Mouse (Mus musculus): ENCODE measurements around the gene Rsrc2. TPM values are rescaled to one million over a fixed set of nuclear protein-coding genes. Genes with fewer than 3 reads are reported as not detected.

The Rsrc2 gene
- total RNA-seq, 2 experiments from 2014 or later: 30.2 to 40.5 TPM

GRCm38 (mm10) chr5:123700625-123701024 lies 48.6 kb downstream of the Rsrc2 start:
- peak; percentile 50 to 72 for DNase-seq
- intact Hi-C loops (cut with DNase I): no loop called here

- peak; percentile 47 to 80 for DNase-seq
- intact Hi-C loops (cut with DNase I): loop anchor here (2.0 to 5.0 kb wide), 2 partner anchors 47 to 72 kb away; no protein-coding TSS in a partner anchor
Observed at GRCm38 (mm10) chr5:123699198-123699597, 50.0 kb downstream of the Rsrc2 start.

GRCm38 (mm10) chr5:123696961-123697360 lies 52.3 kb downstream of the Rsrc2 start:
- intact Hi-C loops (cut with DNase I): loop anchor here (5.0 kb wide), 1 partner anchor 45 kb away; no protein-coding TSS in a partner anchor
- no peak for DNase-seq

DNA sequence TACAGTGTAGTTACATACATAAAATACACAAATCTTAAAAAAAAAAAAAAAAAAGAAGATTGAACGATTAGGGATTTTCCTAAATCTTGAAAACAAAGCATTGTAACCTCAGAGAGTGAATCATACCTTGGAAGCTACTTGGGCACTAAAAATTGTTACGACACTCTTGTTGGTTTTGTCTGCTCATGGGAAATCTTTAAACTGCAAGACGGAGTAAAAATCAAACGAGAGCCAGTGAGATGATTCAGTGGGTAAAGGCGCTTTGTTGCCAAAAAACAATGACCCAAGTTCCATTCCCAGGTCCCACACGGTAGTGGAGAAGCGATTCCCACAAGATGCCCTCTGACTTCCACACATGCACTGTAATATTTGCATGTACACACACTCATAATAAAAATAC lies 53.0 kb downstream of the Rsrc2 start:
- intact Hi-C loops (cut with DNase I): loop anchor here (5.0 kb wide), 1 partner anchor 44 kb away; no protein-coding TSS in a partner anchor
- no peak for DNase-seq

DNA sequence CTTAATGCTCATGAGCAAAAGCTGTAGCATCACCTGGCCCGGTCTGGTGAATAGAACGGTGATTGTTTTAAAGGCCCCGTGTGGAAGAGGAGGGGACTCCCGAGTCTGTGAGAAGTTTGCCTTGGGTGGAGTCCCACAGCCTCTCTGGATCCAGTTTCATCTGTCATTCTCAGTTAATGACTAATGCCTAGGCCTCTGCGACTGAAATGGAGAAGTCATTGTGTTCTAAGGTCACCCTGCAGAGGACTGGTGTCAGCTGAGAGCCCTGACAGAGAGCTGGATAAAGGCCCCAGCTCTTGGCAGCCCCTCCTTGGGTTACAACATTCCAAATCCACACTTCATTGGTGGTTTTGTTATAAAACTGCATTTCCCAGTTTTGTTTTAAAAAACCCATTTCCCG lies 54.7 kb downstream of the Rsrc2 start:
- intact Hi-C loops (cut with DNase I): no loop called here
- no peak for DNase-seq

DNA sequence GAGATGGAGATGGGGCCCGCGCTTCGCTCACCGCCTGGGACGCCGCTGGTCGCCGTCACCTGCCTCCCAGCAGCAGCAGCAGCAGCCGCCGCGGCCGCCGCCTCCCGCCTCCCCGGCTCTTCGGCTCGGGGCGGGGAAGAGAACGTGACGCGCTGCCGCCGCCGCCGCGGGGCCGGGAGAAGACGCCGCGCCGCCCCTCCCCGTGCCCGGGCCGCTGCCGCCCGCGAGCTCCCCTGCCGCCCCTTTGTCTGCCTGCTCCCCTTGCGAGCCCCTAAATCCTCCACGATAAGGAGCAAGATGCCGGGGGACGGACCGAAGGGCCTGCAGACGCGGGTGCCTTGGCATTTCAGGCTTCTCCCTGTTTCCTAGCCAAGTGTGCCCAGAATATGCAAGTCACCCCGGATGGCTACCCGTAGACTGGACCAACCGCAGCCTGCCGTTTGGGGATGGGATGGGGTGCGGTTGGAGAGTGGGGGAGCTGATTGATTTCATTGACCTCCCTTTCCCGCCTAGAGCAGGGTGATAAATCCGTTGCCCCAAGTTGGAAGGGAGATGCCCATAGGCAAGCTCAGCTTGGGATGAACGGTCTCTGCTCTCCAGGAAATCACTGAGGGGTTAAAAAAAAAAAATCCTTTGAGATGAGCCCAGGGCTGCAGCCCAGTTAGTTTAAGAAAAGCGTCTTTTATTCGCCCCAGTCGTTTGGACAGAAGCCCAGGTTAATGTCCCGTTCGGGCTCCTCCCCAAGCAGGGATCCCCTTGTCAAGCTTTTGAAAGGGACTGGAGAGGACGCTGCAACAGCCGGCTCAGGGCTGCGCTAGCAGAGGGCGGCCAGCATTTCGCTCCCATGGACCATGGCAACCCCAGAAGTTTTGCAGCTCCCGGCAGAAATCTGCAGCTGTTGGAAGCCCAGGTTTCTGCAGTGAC lies 64.7 kb downstream of the Rsrc2 start, which contains the start of gene Clip1:
Clip1 (minus strand) TSS at position 398 of the 924 bp plus-strand sequence.
- peak; percentile 52 to 65 for DNase-seq
- intact Hi-C loops (cut with DNase I): loop anchor here (5.0 kb wide), 1 partner anchor 42 kb away; no protein-coding TSS in a partner anchor

DNA sequence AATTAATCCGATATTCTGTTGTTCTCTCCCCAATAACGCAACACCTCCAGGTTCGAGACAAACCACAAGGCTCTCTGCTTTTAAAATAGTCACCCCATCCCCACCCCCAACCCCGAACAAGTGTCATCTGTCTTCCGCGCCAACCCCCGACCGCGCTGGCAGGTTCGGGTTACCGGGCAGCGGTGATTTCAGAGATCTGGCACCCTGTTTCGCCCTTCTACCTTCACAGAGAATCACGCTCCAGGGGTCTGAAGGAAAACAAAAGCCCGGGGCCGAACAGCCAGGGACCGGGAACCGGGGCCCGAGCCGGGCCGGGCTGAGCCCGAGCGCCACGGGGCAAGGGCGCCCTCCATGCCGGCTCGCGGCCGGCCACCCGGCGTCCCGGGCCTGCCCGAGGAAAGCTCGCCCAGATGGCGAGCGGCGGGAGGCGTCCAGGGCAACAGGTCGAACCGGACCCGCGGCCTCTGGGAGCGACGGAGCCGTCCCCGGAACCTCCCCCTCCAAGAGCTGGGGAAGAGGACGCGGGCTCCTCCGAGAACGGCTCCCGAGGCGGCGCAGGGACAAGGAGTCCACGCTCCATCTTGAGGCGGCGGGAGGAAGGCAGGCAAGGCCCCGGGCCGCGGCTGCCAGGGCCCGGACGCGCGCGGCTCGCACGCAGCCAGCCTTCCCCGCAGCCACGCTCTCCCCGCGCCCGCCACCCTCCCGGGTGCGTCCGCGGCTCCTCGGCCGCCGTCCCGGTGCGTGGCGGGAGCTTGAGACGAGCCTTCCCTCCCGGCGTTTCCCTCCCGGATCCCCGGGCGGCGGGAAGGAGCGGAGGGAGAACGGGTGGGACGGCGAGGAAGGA lies 65.6 kb downstream of the Rsrc2 start:
- intact Hi-C loops (cut with DNase I): no loop called here
- DNase-seq: peak; percentile 55 to 69

DNA sequence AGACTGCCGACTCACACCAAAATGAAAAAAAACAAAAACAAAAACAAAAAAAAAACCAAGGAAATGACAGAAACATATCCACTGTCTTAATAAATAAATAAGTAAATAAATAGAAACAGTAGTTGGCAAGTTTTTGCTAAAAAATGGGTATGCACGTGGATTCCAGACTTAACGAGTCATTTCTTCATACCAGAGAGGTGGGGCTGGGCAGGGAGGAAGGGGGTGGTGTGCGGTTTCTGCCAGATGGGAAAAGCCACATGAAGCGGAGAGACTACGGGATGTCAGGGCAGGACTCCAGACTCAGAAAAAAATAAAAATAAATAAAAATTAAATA lies 66.2 kb downstream of the Rsrc2 start:
- intact Hi-C loops (cut with DNase I): no loop called here
- DNase-seq: no peak

DNA sequence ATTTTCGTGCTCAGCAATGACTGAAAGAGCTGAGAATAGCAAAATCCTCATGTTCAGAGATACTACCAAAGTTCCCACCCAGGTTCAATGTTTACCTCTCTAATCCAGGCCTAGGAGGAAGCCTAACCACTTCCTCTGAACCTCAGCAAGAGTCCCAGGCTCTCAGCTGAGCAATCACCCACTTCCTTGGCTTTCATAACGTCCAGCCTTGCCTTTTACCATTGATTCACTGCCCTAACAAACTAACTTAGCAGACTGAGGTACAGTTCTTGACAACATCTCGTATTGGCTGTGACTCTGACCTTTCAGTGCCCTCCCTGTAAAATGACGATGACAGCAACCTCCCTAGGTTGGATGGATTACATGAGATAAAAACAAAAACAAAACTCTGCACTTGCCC lies 66.8 kb downstream of the Rsrc2 start:
- intact Hi-C loops (cut with DNase I): no loop called here
- DNase-seq: no peak

DNA sequence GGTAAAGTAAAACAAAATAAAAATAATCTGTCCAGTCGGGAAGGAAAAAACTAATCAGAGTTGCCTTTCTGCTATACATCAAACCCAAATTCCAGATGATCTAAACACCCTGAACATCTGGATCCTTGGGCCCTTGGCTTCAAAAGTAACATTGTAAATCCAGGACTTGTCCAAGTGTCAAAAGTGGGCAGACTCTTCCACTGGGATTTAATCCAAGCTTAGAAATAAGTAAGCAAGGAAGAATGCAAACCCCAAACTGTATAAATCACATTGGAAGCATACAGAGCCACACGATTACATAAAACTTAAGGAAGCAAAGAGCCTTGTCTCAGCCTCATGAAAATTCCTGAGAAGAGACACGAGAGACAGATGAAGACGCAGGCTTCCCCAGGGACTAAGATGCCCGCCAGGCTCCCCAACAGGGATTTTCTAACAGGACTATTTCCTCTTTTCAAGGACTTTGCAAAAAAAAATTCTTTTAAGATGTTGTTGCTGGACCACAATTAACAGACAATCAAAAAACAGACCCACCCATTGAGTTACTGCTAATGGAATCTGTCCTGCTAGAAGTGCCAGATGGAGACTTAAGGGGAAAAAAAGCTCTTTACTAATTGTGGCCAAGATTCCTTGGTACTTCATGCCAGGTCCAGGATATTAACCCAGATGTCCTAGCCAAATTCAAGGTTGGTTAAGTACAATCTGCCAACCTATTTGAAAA lies 69.5 kb downstream of the Rsrc2 start:
- intact Hi-C loops (cut with DNase I): no loop called here
- no peak for DNase-seq

DNA sequence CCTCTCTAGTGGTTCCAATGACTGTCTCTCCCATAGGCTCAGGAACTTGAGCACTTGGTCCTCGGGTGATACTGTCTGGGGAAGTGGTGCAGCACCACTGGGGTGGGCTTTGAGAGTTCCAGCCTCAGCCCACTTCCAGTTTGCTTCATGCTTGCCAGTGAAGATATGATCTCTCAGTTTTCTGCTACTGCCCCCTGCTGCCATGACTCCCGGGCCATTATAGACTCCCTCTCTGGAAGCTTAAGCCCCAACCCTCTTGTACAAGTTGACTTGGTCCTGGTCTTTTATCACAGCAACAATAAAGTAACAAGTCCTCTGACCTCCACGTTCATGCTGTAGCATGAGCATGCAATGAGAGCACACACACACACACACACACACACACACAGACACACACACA lies 70.1 kb downstream of the Rsrc2 start:
- intact Hi-C loops (cut with DNase I): no loop called here
- no peak for DNase-seq

Other genes with a start within 250 kb of the Rsrc2 start
- not detected for gene B3gnt4, start 239.0 kb downstream of the Rsrc2 start, total RNA-seq (2021)
- 10 to 100 TPM; 36.1 to 39.0 TPM for gene Diablo, start 225.2 kb downstream of the Rsrc2 start, total RNA-seq (2021)
- gene Gm49027, start 223.9 kb downstream of the Rsrc2 start, total RNA-seq (2021): not detected
- gene Vps33a, start 176.4 kb downstream of the Rsrc2 start, total RNA-seq (2021): 10 to 100 TPM; 28.6 to 31.1 TPM
- gene Clip1, start 64.8 kb downstream of the Rsrc2 start, total RNA-seq (2021): 100 to 1,000 TPM; 264 to 276 TPM
- gene Zcchc8, start 28.3 kb downstream of the Rsrc2 start, total RNA-seq (2021): 10 to 100 TPM in 1 of 2 experiments, 1 to 10 TPM in 1; 9.9 to 17.6 TPM
- under 1 TPM; 0.69 to 0.92 TPM for gene Kntc1, start 302 bp upstream of the Rsrc2 start, total RNA-seq (2021)
- gene Hcar2, start 116.1 kb upstream of the Rsrc2 start, total RNA-seq (2021): under 1 TPM in 1 of 2 experiments, not detected in 1; 0.22 TPM
- gene Hcar1, start 130.6 kb upstream of the Rsrc2 start, total RNA-seq (2021): under 1 TPM in 1 of 2 experiments, not detected in 1; 0.54 TPM
- gene Denr, start 157.8 kb upstream of the Rsrc2 start, total RNA-seq (2021): 10 to 100 TPM; 40.7 to 42.5 TPM
- gene Gm43518, start 178.0 kb upstream of the Rsrc2 start, total RNA-seq (2021): under 1 TPM in 1 of 2 experiments, not detected in 1; 0.47 TPM
- 1 to 10 TPM; 1.1 to 1.6 TPM for gene Ccdc62, start 181.3 kb upstream of the Rsrc2 start, total RNA-seq (2021)
- gene Hip1r, start 224.2 kb upstream of the Rsrc2 start, total RNA-seq (2021): 1 to 10 TPM; 7.2 to 8.1 TPM